Mouse (Mus musculus) heart, embryonic 14.5 days (tissue): ENCODE results near the gene Asb18. TPM values are rescaled to one million over a fixed set of nuclear protein-coding genes. Genes with fewer than 3 reads are reported as not detected.

Experiments used
- ATAC-seq: fragments of 200-750 bp; cut with Nextera tagmentation; 2 replicates; pipeline ENCODE4 v1.8.0; 2017; ENCODE audit warnings: low read depth, moderate TSS enrichment; ENCODE audit not compliant: insufficient number of reproducible peaks, insufficient read depth, low FRiP score
- H3K27ac ChIP-seq, 2 experiments: fragments of 200-500 bp in 1 of 2; fragments of 300-500 bp in 1 of 2; sonication (generic) in 1 of 2; replicated peaks in 1 of 2; 2 replicates each; pipeline ENCODE4 v1.5.1; 2012 to 2014; ENCODE audit warnings: low read depth in 2 of 2, low read length in 2 of 2, control low read depth in 1 of 2, mild to moderate bottlenecking in 1 of 2, mixed read lengths in 1 of 2; ENCODE audit not compliant: control insufficient read depth in 1 of 2, insufficient read depth in 1 of 2
- H3K27me3 ChIP-seq: fragments of 300-500 bp; sonication (generic); 2 replicates; pipeline ENCODE4 v1.6.1; 2014; ENCODE audit warnings: mild to moderate bottlenecking, low read length, control low read depth; ENCODE audit not compliant: control insufficient read depth, insufficient read depth
- H3K36me3 ChIP-seq: fragments of 300-500 bp; sonication (generic); 2 replicates; pipeline ENCODE4 v1.6.1; 2014; ENCODE audit warnings: mild to moderate bottlenecking, control low read depth, low read length, mixed read lengths; ENCODE audit not compliant: control insufficient read depth, insufficient read depth
- H3K4me1 ChIP-seq, 2 experiments: fragments of 200-500 bp in 1 of 2; fragments of 300-500 bp in 1 of 2; sonication (generic) in 1 of 2; 2 replicates each; pipeline ENCODE4 v1.6.1; 2012 to 2014; ENCODE audit warnings: low read length in 2 of 2, control low read depth in 1 of 2, mixed read lengths in 1 of 2; ENCODE audit not compliant: control insufficient read depth in 2 of 2, insufficient read depth in 2 of 2
- H3K4me2 ChIP-seq: fragments of 300-500 bp; sonication (generic); 2 replicates; pipeline ENCODE4 v1.6.1; 2014; ENCODE audit warnings: mild to moderate bottlenecking, low read length
- H3K4me3 ChIP-seq, 2 experiments: fragments of 200-500 bp in 1 of 2; fragments of 300-500 bp in 1 of 2; sonication (generic) in 1 of 2; 2 replicates each; pipeline ENCODE4 v1.5.1; 2012 to 2014; ENCODE audit warnings: low read length in 2 of 2, mild to moderate bottlenecking in 2 of 2, control low read depth in 1 of 2, low read depth in 1 of 2, moderate library complexity in 1 of 2; ENCODE audit not compliant: control insufficient read depth in 1 of 2, insufficient read depth in 1 of 2
- H3K9ac ChIP-seq: fragments of 300-500 bp; sonication (generic); 2 replicates; pipeline ENCODE4 v1.6.1; 2014; ENCODE audit warnings: mild to moderate bottlenecking, low read length
- H3K9me3 ChIP-seq: fragments of 300-500 bp; sonication (generic); 2 replicates; pipeline ENCODE4 v1.6.1; 2016; ENCODE audit warnings: low read length, control low read depth; ENCODE audit not compliant: control insufficient read depth
- WGBS: fragments of 180-500 bp; shearing (Covaris S2); extraction: QIAGEN DNeasy Blood & Tissue Kit; methylation state at CpG from one replicate; pipeline ENCODE4 v1.1.7; 2014; 5-methylcytosine and 5-hydroxymethylcytosine counted together
- polyA plus RNA-seq: library from polyadenylated mRNA; unstranded; fragments of >200 nt; fragmentation: Nextera tagmentation; extraction: Ambion mirVana; gene quantifications from 2 replicates; pipeline ENCODE4 v1.2.1, GENCODE M21; 2014

Gene Asb18
- polyA plus RNA-seq: 0.94 and 1.0 TPM in 2 replicates

DNA sequence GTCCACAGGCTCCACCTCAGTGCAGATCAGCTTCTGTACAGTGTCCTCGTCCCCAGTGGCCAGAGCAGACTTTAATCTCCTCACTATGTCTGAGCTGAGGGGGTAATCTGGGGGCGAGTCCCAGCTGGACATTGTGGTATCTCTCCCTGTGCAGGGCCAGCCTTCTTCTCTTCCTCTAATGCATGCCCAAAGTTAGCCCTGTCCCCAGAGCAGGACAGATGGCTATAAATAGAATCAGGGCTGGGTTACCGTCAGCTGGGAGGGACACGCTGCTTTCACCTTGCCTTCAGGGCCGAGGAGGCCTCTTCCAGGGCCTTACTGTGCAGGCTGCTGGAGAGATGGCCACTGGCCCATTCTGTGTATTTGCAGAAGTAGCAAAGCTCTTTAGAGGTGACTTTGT, at the start of gene Asb18:
Asb18 (minus strand) TSS at position 221 of the 400 bp plus-strand sequence.
- peak; percentile 73 for ATAC-seq
- Histone ChIP-seq H3K9me3 (peaks cover 4% of the 10 kb centered on the region; the same call in 1 of the 2 replicates), H3K4me1 (0 out of 4 replicates have a peak, but pooled peaks cover 0 to 3% of the 10 kb centered on the region in 2 experiments), H3K4me3 (no peak within 1 kb of the TSS), H3K36me3 (no peaks in the 10 kb centered on the region), H3K4me2 (0 out of 2 replicates have a peak within 1 kb of the TSS, but pooled peaks have one; percentile 21), H3K27me3 (no peaks in the 10 kb centered on the region), H3K27ac (peak within 1 kb of the TSS; percentile 6 to 64), H3K9ac (no peak within 1 kb of the TSS; the same call in 1 of the 2 replicates)
- 34% methylated on average over 5 of the region's 5 CpGs for WGBS

DNA sequence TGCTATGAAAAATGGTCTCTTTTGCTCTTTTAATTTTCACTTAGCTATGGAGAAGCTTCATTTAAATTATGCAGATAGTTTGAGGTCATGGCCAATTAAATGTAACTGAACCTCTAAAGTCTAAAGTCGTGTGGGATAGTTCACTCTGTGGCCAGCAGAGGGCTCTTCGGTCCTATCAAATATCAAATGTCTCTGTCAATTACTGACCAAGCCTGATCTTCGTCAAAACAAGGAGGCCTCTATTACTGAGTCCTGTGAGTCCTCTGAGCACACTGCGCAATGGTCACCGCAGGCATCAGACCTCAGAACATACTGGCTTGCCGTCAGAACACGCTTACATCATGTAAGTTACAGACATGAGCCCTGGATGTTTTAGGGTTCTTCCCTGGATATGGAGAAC, 46.1 kb upstream of the Asb18 start:
- WGBS: 25% methylated on average over 7 of the region's 7 CpGs
- no peaks in the 10 kb centered on the region for H3K36me3 ChIP-seq
- no peak overlapping the region for H3K27ac ChIP-seq
- no peaks in the 10 kb centered on the region for H3K27me3 ChIP-seq
- ATAC-seq: no peak
- H3K9me3 ChIP-seq: no peaks in the 10 kb centered on the region
- no peak overlapping the region for H3K4me2 ChIP-seq
- no peak overlapping the region; the same call in 1 of the 2 replicates for H3K9ac ChIP-seq
- H3K4me1 ChIP-seq: no peaks in the 10 kb centered on the region
- H3K4me3 ChIP-seq: no peak overlapping the region

DNA sequence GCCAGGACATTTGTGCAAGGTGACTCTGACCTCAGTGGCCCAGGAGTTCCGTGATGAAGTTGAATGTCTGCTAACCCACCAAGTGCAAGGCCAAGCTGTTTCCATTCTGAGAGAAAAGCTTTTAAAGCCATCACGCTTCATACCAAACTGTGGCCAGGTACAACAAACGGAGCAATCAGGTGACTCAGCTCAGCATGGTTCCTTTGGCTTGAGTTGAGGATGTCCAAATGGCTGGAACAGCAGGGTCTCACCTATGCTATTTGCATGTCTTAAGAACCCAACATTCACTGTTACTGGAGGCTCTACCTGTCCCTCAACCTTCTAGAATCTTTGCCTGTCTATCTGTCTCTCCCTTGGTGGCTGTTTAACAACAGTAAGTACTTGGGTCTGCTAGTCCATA, 45.6 kb upstream of the Asb18 start:
- no peaks in the 10 kb centered on the region for H3K27me3 ChIP-seq
- no peaks in the 10 kb centered on the region for H3K4me1 ChIP-seq
- ATAC-seq: no peak
- no peak overlapping the region for H3K27ac ChIP-seq
- H3K36me3 ChIP-seq: no peaks in the 10 kb centered on the region
- no peak overlapping the region for H3K4me3 ChIP-seq
- H3K4me2 ChIP-seq: no peak overlapping the region
- H3K9ac ChIP-seq: no peak overlapping the region
- 48% methylated on average over 3 of the region's 3 CpGs for WGBS
- no peaks in the 10 kb centered on the region for H3K9me3 ChIP-seq

DNA sequence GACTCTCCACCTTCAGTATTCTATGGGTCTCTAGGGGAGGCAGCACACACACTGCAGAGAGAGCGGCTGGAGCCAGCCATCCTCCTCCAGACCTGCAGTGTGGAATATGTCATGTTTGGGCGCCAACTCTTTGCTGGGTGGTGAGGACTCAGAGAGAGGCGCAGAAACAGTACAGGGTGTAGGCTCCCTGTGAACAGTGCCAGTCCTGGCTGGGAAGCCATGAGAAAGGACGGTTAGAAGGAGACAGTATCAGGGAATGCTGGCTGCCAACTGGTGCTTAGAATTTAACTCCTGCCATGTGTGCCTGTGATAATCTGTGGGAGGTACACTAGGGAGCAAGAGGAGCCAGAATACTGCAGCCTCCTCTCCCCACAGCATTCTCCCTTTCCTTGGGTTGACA, 40.5 kb upstream of the Asb18 start:
- ATAC-seq: no peak
- Histone ChIP-seq H3K27me3 (peaks cover 6% of the 10 kb centered on the region; the same call in 1 of the 2 replicates), H3K36me3 (no peaks in the 10 kb centered on the region), H3K4me3 (no peak overlapping the region), H3K27ac (no peak overlapping the region), H3K4me2 (no peak overlapping the region), H3K9me3 (no peaks in the 10 kb centered on the region), H3K4me1 (no peaks in the 10 kb centered on the region), H3K9ac (no peak overlapping the region)
- WGBS: 75% methylated on average over 4 of the region's 4 CpGs

DNA sequence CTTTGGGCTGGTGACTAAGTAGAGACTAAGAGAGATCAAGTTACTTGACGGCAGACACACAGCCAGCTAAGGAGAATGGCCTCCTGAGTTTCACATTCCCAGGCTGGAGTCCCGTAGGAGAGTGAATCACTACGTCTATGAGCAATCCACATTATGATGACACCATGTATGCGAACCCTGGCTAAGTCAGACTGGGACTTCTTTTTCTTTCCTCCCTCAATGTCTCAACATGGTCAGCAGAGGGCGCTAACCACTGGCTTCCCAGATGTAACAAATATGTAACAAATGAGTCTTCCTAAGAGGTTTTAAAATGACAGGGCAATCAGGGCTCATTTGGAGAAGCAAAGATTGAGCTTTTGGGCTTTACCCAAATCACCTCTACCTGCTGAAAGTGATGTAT, 36.9 kb upstream of the Asb18 start:
- Histone ChIP-seq H3K27me3 (peaks cover 6% of the 10 kb centered on the region; the same call in 1 of the 2 replicates), H3K4me3 (no peak overlapping the region), H3K4me1 (no peaks in the 10 kb centered on the region), H3K9me3 (no peaks in the 10 kb centered on the region), H3K9ac (no peak overlapping the region), H3K4me2 (no peak overlapping the region), H3K27ac (no peak overlapping the region), H3K36me3 (no peaks in the 10 kb centered on the region)
- ATAC-seq: no peak
- WGBS: 27% methylated on average over 5 of the region's 5 CpGs

GRCm38 (mm10) chr1:90050046-90050739, 35.7 kb upstream of the Asb18 start:
- Histone ChIP-seq H3K4me1 (no peaks in the 10 kb centered on the region), H3K4me2 (no peak overlapping the region), H3K27ac (no peak overlapping the region), H3K9me3 (no peaks in the 10 kb centered on the region), H3K27me3 (peaks cover 6% of the 10 kb centered on the region), H3K36me3 (no peaks in the 10 kb centered on the region), H3K4me3 (no peak overlapping the region), H3K9ac (no peak overlapping the region)
- ATAC-seq: no peak
- 60% methylated on average over 20 of the region's 20 CpGs for WGBS

- no peak overlapping the region for H3K4me3 ChIP-seq
- no peak for ATAC-seq
- no peaks in the 10 kb centered on the region for H3K36me3 ChIP-seq
- no peak overlapping the region for H3K9ac ChIP-seq
- H3K27ac ChIP-seq: no peak overlapping the region
- no peaks in the 10 kb centered on the region for H3K27me3 ChIP-seq
- no peaks in the 10 kb centered on the region for H3K4me1 ChIP-seq
- WGBS: 50% methylated on average over 2 of the region's 2 CpGs
- H3K4me2 ChIP-seq: no peak overlapping the region
- H3K9me3 ChIP-seq: no peaks in the 10 kb centered on the region
Measured at GRCm38 (mm10) chr1:90028305-90028704, 13.8 kb upstream of the Asb18 start.

DNA sequence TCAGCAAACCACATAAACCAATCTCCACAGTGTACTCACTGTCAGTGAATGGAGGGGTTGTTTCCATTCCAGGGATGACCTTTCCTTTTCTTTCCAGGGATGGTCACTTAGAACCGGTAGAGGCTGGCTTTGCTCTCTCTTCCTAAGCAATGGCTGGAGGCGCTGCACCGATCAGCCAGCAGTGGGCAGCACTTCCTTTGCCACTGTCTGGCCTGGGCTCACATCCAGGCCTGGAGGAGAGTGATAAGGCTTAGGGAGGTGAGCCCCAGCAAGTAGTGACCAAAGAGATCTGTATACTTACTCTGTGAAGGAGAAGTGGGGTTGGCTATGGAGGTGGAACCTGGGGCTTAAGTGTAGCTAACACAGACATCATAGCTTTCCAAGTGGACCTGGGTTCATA, 12.5 kb upstream of the Asb18 start:
- Histone ChIP-seq H3K36me3 (no peaks in the 10 kb centered on the region), H3K4me1 (no peaks in the 10 kb centered on the region), H3K4me2 (no peak overlapping the region), H3K27me3 (no peaks in the 10 kb centered on the region), H3K9me3 (no peaks in the 10 kb centered on the region), H3K27ac (no peak overlapping the region), H3K9ac (no peak overlapping the region), H3K4me3 (no peak overlapping the region)
- WGBS: 25% methylated on average over 3 of the region's 3 CpGs
- no peak; the same call in 1 of the 2 replicates for ATAC-seq
